Mouse (Mus musculus): ENCODE results near the gene Cwf19l1.

Gene Cwf19l1

DNA sequence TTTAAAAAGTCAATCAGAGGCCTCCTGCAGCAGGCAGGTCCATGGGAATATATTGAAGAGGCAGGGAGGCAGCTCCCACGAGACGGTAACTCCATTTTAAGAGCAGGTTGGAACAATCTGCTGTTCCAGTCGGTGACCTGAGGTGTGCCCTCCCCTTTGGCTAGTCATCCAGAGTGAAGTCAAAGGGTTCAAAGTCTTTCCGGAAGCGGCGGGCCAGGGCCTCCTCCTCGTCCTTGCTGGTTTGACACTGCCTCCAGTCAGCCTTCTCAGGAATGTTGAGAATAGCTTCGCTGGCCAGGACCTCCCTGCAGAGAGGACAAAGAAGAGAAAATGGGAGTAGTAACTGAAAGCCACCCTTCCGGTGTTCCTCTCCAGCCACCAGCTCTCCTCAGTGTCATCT lies 25.3 kb downstream of the Cwf19l1 start:
- DNase-seq = peak; percentile 78

- DNase-seq = peak; percentile 20
Observed at GRCm38 (mm10) chr19:44108996-44109395, 26.7 kb downstream of the Cwf19l1 start.

DNA sequence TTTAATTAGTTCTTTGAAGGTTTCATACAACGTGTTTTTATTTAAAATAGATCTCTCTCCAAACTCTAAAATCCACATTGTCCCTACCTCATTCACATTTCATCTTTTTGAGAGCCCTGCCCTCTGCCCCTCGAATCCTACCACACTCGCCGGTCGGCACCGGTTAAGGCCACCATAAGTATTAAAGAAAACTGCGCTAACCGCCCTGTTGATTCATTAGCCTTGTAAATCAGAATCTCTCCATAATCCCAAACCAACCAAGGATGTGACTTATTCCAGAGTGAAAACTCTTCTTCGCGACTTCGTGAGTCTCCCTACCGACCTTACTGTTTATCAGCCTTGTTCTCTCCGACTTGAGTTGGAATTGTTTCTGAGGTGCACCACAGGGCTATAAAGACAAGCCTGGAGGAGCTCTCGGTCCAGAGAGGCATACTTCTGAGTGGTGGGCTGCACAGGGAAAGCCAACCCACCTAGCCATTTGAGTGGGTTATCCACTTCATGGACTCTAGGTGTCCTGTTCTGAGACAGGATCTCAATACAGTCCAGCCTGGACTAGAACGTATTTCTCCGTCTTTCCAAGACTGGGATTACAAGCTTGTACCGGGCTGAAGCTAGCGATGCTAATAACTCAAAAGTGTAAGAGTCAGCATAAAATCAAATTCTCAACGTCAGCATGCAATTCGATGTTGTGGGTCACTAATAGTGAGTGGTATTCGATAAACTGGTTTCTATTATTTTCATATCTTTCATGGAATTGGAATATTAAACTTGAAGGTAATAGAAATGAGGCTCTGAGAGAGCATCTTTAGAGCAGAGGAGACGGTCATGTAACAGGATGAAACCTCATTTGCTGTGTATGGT lies 27.8 kb downstream of the Cwf19l1 start:
- DNase-seq = no peak

DNA sequence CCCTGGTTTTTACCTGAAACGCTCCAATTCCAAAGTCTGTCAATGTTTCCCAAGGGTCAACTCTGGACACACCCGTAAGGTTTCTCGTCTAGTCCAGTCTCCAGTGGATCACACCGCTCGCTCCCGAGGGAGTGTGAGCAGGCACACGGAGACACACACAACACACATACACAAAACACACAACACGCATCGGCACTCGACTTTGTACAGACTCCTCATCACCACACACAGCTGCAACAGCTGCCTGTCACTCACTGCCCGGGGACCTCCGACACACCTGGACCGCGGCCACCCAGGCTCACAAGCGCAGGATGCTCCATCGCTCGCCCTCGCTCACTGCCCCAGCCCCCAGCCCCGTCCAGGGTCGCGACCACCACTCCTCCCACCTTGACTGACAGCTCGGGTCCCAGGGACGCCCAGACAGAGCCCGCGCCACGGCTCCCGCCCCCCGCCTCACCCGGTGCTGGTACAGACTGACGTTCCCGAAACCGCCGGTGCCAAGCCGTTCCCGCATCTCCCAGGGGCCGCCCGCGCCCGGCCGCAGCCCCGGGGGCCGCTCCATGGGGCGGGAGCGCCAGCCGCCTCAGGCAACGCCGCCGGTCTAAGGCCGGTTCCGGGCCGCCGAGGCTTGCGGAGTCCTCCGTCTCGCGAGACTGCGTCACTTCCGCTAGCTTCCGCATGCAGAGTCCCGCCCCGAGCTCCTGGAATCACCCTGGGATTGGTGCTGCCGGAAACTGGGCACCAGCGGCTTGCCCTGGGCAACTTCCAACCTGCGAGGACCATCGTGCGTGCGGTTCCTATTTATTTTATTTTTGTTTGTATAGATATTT lies 28.6 kb downstream of the Cwf19l1 start, which contains the start of gene Chuk:
Chuk (minus strand) TSS at position 650 of the 830 bp plus-strand sequence.
- DNase-seq = peak; percentile 98

DNA sequence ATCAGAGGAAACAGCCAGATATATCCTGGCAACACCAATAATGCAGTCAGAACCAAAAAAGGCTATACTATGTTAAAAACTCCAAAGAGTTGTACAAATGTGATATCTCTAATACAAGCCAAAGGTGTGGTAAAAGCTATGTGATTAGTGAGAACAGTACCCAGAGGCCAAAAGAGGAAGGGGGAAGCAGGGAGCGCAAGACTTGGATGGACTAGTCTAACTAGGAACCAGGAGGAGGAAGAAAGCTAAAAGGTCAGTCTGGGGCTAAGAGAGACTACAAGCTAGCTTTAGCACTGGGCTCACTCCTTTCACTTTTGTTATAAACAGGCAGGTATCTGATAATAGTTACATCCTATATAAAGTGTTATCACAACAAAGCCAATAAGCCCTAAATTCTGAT lies 31.3 kb downstream of the Cwf19l1 start:
- no peak for DNase-seq

DNA sequence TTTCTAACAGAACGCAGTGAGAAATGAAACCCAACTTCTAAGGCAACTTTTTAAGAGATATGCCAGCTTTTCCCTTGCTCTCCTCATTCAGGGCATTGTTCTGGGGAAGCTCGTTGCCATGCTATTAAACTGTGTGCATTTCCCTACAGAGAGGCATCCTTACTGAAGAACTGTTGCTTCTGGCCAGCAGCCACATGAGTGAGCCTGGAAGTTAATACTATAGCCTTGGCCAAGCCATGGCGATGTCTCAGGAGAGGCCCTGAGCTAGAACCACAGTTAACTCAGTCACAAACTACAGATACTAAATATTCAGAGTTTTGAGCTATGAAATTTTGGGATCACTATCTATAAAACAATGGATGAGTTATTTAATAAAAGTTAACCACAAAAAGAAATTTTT lies 32.7 kb downstream of the Cwf19l1 start:
- no peak for DNase-seq

DNA sequence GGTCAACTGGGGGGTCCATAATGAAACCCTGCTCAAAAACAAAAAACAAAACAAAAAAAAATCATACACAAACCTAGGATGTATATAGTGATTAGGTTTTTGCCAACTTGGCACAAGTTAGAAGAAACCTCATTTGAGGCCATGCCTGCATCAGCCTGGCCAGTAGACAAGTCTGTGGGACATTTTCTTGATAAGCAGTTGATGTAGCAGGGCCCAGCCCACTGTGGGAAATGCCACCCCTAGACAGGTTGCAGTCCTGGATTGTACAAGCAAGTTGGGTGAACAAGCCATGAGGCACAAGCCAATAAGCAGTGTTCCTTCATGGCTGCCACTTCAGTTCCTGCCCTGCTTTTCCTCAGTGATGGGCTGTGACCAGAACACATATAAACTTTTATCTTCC lies 34.8 kb downstream of the Cwf19l1 start:
- no peak for DNase-seq

- no peak for DNase-seq
Observed at GRCm38 (mm10) chr19:44086278-44086677, 49.4 kb downstream of the Cwf19l1 start.

DNA sequence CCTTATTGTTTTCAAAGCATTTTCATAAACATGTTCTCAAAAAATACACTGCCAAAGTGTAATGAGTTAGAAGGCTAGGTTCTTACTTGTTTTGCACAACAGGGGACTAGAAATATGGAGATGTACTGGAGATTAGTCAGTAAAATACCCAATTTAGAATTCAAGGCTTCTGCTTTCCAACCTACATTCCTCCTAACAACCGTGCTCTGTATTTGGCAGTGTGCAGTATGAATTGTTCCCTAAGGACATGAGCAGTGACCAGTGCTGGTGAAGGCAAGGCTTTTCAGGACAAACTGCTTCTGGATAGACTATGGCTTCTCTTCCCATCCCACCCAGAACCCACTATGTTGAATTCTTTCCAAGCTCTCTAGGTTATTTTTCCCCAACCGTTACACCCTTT lies 54.8 kb downstream of the Cwf19l1 start:
- no peak for DNase-seq

GRCm38 (mm10) chr19:44080023-44080422 lies 55.7 kb downstream of the Cwf19l1 start:
- no peak for DNase-seq

- no peak for DNase-seq
Observed at GRCm38 (mm10) chr19:44077024-44077423, 58.7 kb downstream of the Cwf19l1 start.

DNA sequence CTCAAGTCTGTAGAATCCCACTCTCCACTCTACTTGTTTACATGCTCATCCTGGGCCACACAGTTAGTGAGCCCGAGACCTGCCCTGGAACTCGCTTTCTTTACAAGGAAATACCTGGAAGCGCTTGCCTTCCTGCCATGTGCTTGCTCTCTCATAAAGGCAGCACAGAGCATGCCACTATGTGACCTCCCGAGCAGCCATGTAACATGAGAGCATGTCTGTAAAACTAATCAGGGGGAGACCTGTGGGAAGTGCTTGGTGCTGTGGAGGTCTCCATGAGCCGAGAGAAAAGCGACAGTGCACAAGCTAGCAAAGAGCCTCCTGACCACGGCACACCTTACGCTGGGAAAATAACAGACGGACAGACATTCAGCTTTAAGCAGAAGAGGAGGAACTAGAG lies 59.2 kb downstream of the Cwf19l1 start:
- no peak for DNase-seq

DNA sequence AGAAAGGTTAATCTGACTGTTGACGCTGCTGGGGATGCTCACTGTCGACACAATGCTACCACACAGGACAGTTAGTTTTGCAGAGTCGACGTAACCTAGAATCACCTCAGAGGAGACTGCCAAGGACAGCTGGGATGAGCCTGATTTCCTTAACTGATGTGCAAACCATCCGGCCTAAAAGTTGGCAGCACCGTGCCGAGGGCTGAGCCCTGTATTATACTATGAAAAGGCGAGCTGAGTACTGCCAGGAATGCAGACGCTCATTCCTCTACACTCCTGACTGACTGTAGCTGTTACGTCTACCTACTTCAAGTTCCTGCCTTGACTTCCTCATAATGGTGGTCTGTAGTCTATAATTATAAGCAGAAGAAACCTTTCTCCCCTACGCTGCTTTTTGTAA lies 60.7 kb downstream of the Cwf19l1 start:
- no peak for DNase-seq

- DNase-seq = no peak
Observed at GRCm38 (mm10) chr19:44071166-44071565, 64.5 kb downstream of the Cwf19l1 start.

- no peak for DNase-seq
Observed at GRCm38 (mm10) chr19:44069914-44070232, 65.8 kb downstream of the Cwf19l1 start.

DNA sequence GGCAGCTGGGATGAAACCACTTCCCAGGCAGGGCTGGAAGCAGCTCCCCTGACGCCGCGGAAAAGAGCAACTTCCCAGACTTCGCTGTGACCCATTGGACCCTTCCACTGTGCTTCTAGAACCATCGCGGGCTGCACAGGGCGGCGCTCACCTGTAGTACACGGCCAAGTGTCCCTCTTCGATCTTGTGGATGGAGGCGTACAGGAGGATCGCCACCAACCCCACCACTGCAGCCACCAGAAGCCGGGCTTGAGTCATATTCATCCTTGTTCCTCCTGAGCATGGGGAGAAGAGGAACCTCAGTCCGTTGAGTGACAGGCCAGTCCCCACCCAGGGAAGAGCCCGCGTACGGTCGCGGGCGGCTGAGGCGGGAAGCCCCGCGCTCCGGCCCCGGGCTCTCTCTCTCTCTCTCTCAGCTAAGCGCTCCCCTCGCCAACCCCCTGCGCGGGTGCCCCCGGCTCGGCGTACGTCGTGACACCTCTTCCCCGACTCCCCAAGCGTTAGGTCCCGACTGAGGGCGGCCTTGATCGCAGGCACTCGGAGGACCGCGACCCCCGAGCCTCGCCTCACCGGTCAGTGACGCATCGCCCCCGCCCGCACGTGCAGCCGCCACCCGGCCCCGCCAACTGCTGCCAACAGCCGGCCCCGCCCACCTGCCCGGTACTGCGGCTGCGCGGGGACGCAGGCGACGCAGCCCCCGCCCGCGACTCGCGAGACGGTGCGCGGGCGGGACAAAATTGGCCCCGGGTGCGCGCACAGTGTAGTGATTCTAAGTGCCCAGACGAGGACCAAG lies 66.4 kb downstream of the Cwf19l1 start, which contains the start of gene Erlin1:
Erlin1 (minus strand) TSS at position 665 of the 793 bp plus-strand sequence.
- DNase-seq = peak; percentile 94

GRCm38 (mm10) chr19:44068232-44068631 lies 67.4 kb downstream of the Cwf19l1 start:
- DNase-seq = no peak

GRCm38 (mm10) chr19:44067323-44068049 lies 68.2 kb downstream of the Cwf19l1 start:
- peak; percentile 26 for DNase-seq

DNA sequence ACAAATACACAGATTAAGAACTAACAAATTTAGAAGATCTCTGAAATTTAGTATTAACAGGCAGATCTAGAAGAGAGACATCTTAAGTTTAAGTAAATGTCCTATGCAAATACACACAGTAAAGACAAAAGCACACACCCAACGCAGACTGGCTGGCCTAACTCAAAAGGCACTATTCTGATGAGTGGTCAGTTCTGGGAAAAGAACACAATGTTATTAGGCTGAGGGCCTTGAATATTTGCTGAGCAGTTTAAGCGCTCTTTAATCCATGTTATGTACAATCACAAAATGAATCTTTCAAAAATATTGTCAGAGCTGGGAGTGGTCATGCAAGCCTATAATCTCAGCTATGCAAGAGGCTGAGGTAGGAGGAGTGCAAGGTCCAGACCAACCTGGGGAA lies 70.9 kb downstream of the Cwf19l1 start:
- no peak for DNase-seq

- DNase-seq = peak; percentile 68
Observed at GRCm38 (mm10) chr19:44063773-44064172, 71.9 kb downstream of the Cwf19l1 start.

DNA sequence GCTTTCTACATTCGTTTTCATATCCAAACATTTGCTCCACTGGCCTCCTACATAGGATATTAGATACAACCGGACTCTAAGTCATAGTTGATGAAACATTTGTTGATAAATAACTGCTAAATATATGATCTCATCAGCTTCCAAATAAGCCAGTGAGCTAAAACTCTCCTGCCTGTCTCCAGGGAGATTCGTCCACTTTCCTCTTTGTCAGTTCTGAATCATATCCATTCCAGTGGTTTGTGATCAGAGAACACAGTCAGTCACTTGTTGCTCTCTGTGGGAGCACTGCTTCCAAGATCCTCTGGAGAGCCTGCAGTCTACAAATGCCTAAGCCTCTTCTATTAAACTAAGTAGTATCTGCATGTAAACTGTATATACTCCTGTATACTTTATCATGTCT lies 75.5 kb downstream of the Cwf19l1 start:
- no peak for DNase-seq

All from kidney, postnatal 14 days (tissue).